Mouse (Mus musculus) testis, adult 2 months (tissue): ENCODE results near the gene Rab3a. TPM values are rescaled to one million over a fixed set of nuclear protein-coding genes. Genes with fewer than 3 reads are reported as not detected.

ENCODE experiments used
- H3K27ac ChIP-seq: fragments of 200-500 bp; 2 replicates; pipeline ENCODE4 v1.5.1; 2012; ENCODE audit warnings: low read depth, low read length; ENCODE audit not compliant: control insufficient read depth, insufficient read depth
- H3K27me3 ChIP-seq: fragments of 200-500 bp; 2 replicates; pipeline ENCODE4 v1.6.1; 2012; ENCODE audit warnings: mild to moderate bottlenecking, low read length, moderate library complexity; ENCODE audit not compliant: control insufficient read depth, insufficient read depth
- H3K36me3 ChIP-seq: fragments of 200-500 bp; 2 replicates; pipeline ENCODE4 v1.6.1; 2012; ENCODE audit warnings: mild to moderate bottlenecking, low read length; ENCODE audit not compliant: control insufficient read depth, insufficient read depth
- H3K4me1 ChIP-seq: fragments of 200-500 bp; 2 replicates; pipeline ENCODE4 v1.6.1; 2012; ENCODE audit warnings: low read length; ENCODE audit not compliant: control insufficient read depth, insufficient read depth
- H3K4me3 ChIP-seq: fragments of 200-500 bp; 2 replicates; pipeline ENCODE4 v1.5.1; 2012; ENCODE audit warnings: low read depth, mild to moderate bottlenecking, low read length, moderate library complexity, mixed read lengths; ENCODE audit not compliant: control insufficient read depth
- CTCF ChIP-seq: fragments of 200-500 bp; IDR thresholded peaks from 2 replicates; pipeline ENCODE4 v1.5.1; 2012; ENCODE audit warnings: low read depth, mild to moderate bottlenecking, inconsistent platforms, low read length, moderate library complexity; ENCODE audit not compliant: control insufficient read depth, insufficient read depth, insufficient replicate concordance
- POLR2A ChIP-seq: fragments of 200-500 bp; IDR thresholded peaks from 2 replicates; pipeline ENCODE4 v1.6.1; 2012; ENCODE audit warnings: low read depth, mild to moderate bottlenecking, inconsistent platforms, low read length, moderate library complexity; ENCODE audit not compliant: control insufficient read depth
- polyA plus RNA-seq: library from polyadenylated mRNA; depleted of rRNA; stranded (reverse); fragments of >200 nt; gene quantifications from 2 replicates; pipeline ENCODE4 v1.2.3, GENCODE M21; 2012

The Rab3a gene
- polyA plus RNA-seq, 1 experiment, result 8.2 TPM

DNA sequence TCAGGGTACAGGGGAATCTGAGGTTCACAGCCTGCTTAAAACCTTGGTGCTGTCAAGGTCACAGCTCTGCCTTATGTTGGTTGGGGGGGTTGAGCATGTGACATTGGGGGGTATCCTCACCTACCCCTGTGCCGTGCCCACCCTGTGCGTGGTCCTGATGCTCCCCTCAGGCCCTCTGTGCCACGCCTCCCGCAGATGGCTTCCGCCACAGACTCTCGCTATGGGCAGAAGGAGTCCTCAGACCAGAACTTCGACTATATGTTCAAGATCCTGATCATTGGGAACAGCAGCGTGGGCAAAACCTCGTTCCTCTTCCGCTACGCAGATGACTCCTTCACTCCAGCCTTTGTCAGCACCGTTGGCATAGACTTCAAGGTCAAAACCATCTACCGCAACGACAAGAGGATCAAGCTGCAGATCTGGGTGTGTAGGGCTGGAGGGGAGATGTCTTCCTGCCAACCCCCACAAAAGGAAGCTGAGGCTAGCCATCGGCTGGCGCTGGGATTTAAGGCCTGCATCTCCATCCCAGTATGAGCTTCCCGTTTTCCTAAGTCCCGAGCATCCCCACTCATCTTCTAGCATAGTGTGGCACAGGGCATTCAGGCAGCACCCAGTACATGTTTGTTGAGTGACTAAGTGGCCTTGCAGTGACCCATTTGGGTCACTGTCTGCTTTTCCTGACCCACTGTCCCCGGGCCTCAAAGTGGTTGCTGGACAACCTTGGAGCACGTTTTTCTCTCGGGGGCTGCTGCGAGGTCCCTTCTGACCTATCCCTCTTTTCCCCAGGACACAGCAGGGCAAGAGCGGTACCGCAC, 1.4 kb downstream of the Rab3a start:
- no peaks in the 10 kb centered on the region for H3K36me3 ChIP-seq
- H3K4me1 ChIP-seq, result peaks cover 25% of the 10 kb centered on the region
- no peak for TF ChIP-seq POLR2A
- no peak for TF ChIP-seq CTCF
- no peak overlapping the region for H3K27ac ChIP-seq
- H3K27me3 ChIP-seq, result no peaks in the 10 kb centered on the region
- H3K4me3 ChIP-seq, result no peak overlapping the region

DNA sequence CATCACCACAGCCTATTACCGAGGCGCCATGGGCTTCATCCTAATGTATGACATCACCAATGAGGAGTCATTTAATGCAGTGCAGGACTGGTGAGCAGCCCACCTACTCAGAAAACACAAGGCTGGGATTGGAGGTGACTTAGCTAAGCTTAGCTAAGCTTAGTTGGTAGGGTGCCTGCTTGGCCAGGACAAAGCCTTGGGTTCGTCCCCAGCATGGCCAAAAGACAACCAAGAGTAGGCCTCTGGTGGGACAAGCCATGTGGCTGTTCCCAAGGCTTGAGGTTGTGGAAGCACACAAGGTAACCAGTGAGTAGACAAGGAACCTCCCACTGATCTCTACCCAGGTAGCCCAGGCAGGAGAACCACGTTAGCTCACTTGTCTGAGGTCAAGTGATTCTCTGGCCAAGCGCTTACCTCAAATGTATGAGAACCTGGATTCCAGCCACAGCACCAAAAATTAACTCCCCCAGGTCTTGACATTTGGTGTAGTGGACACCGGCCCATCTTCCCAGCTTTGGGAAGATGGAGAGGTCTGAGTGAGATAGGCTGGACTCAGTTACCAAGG, 2.1 kb downstream of the Rab3a start:
- no peak overlapping the region for H3K27ac ChIP-seq
- no peaks in the 10 kb centered on the region for H3K27me3 ChIP-seq
- peaks cover 29% of the 10 kb centered on the region for H3K4me1 ChIP-seq
- H3K36me3 ChIP-seq, result no peaks in the 10 kb centered on the region
- TF ChIP-seq POLR2A (no peak), CTCF (no peak)
- H3K4me3 ChIP-seq, result no peak overlapping the region

GRCm38 (mm10) chr8:70757523-70758307, 3.2 kb downstream of the Rab3a start:
- no peaks in the 10 kb centered on the region for H3K27me3 ChIP-seq
- H3K4me1 ChIP-seq, result peaks cover 29% of the 10 kb centered on the region
- TF ChIP-seq POLR2A (no peak), CTCF (peak; percentile 45; the same call in 1 of the 2 replicates)
- H3K27ac ChIP-seq, result no peak overlapping the region
- H3K4me3 ChIP-seq, result no peak overlapping the region
- H3K36me3 ChIP-seq, result no peaks in the 10 kb centered on the region

DNA sequence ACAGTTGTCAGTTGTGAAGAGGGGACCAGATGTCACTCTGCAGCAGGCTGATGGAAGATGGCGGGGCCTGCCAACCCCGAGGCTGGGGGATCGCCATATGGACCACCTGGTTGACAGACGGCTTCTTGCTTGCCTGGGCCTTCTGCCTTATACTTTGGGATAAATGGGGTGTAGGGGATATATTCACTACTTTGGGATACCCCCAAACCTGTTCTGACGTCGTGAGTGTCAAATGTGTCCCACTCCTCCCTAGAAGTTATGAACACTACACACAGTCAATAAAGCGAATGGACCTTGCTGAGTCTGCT, 3.8 kb downstream of the Rab3a start:
- H3K36me3 ChIP-seq, result no peaks in the 10 kb centered on the region
- no peak overlapping the region for H3K27ac ChIP-seq
- no peak overlapping the region for H3K4me3 ChIP-seq
- TF ChIP-seq POLR2A (no peak), CTCF (no peak)
- peaks cover 26% of the 10 kb centered on the region for H3K4me1 ChIP-seq
- H3K27me3 ChIP-seq, result no peaks in the 10 kb centered on the region

- TF ChIP-seq CTCF (no peak), POLR2A (no peak)
- Histone ChIP-seq H3K27ac (no peak overlapping the region), H3K4me1 (peaks cover 23% of the 10 kb centered on the region), H3K4me3 (no peak overlapping the region), H3K36me3 (no peaks in the 10 kb centered on the region), H3K27me3 (no peaks in the 10 kb centered on the region)
Observed at GRCm38 (mm10) chr8:70758616-70759561, 4.4 kb downstream of the Rab3a start.

GRCm38 (mm10) chr8:70760350-70760749, 5.9 kb downstream of the Rab3a start:
- H3K4me3 ChIP-seq, result peak overlapping the region; percentile 81
- peak overlapping the region; percentile 39 for H3K27ac ChIP-seq
- TF ChIP-seq CTCF, result no peak
- no peak for TF ChIP-seq POLR2A
- no peaks in the 10 kb centered on the region for H3K36me3 ChIP-seq
- H3K4me1 ChIP-seq, result peaks cover 15% of the 10 kb centered on the region
- no peaks in the 10 kb centered on the region for H3K27me3 ChIP-seq
